Mouse (Mus musculus) hindbrain, embryonic 14.5 days (tissue): ENCODE measurements at regions not wholly inside any gene's neighbourhood (a gene's known extent, or its start where the extent isn't known, plus 50 kb on each side); places are given as distances from the start of the nearest gene placed in this dataset.
"Not testable (repeated sequence)": the region's sequence is repeated elsewhere in the genome, so short reads cannot be mapped to it uniquely, and the experiment has no call there.

Source experiments
- ATAC-seq: fragments of 200-750 bp; cut with Nextera tagmentation; 2 replicates; pipeline ENCODE4 v1.8.0; 2017; ENCODE audit warnings: moderate number of reproducible peaks, mild to moderate bottlenecking, moderate TSS enrichment, moderate library complexity; ENCODE audit not compliant: low FRiP score
- DNase-seq: peaks from one replicate; pipeline ENCODE4 v3.0.0-alpha.2; 2015; ENCODE audit warnings: low spot score
- H3K27ac ChIP-seq: fragments of 300-500 bp; sonication (generic); 2 replicates; pipeline ENCODE4 v1.5.1; 2014; ENCODE audit warnings: mild to moderate bottlenecking, moderate library complexity
- H3K27me3 ChIP-seq: fragments of 300-500 bp; sonication (generic); 2 replicates; pipeline ENCODE4 v1.6.1; 2014; ENCODE audit warnings: mild to moderate bottlenecking, low read length, mixed read lengths; ENCODE audit not compliant: control insufficient read depth, insufficient read depth
- H3K36me3 ChIP-seq: fragments of 300-500 bp; sonication (generic); replicated peaks from 2 replicates; pipeline ENCODE4 v1.6.1; 2014; ENCODE audit not compliant: control insufficient read depth, insufficient read depth
- H3K4me1 ChIP-seq: fragments of 300-500 bp; sonication (generic); replicated peaks from 2 replicates; pipeline ENCODE4 v1.6.1; 2014; ENCODE audit warnings: antibody characterized with exemption, low read length, mixed read lengths; ENCODE audit not compliant: control insufficient read depth, insufficient read depth
- H3K4me2 ChIP-seq: fragments of 300-500 bp; sonication (generic); replicated peaks from 2 replicates; pipeline ENCODE4 v1.6.1; 2014; ENCODE audit warnings: mild to moderate bottlenecking, moderate library complexity
- H3K4me3 ChIP-seq: fragments of 300-500 bp; sonication (generic); replicated peaks from 2 replicates; pipeline ENCODE4 v1.5.1; 2014; ENCODE audit warnings: mild to moderate bottlenecking, low read length
- H3K9ac ChIP-seq: fragments of 300-500 bp; sonication (generic); 2 replicates; pipeline ENCODE4 v1.6.1; 2014
- H3K9me3 ChIP-seq: fragments of 300-500 bp; sonication (generic); 2 replicates; pipeline ENCODE4 v1.6.1; 2016; ENCODE audit warnings: low read length; ENCODE audit not compliant: control insufficient read depth
- WGBS: fragments of 180-500 bp; shearing (Covaris S2); extraction: QIAGEN DNeasy Blood & Tissue Kit; methylation state at CpG from one replicate; pipeline ENCODE4 v1.1.7; 2014; 5-methylcytosine and 5-hydroxymethylcytosine counted together

- Histone ChIP-seq H3K27ac (no peak overlapping the region), H3K27me3 (no peaks in the 10 kb centered on the region), H3K9me3 (no peaks in the 10 kb centered on the region), H3K9ac (no peak overlapping the region), H3K4me1 (no peaks in the 10 kb centered on the region), H3K4me2 (no peak overlapping the region), H3K36me3 (no peaks in the 10 kb centered on the region), H3K4me3 (no peak overlapping the region)
- DNase-seq: no peak
- 77% methylated on average over 3 of the region's 3 CpGs for WGBS
- no peak for ATAC-seq
Measured at GRCm38 (mm10) chr17:26335551-26335950, 79.1 kb upstream of the Neurl1b start.

- Histone ChIP-seq H3K9me3 (no peaks in the 10 kb centered on the region), H3K4me1 (no peaks in the 10 kb centered on the region), H3K9ac (no peak overlapping the region), H3K4me2 (no peak overlapping the region), H3K27me3 (no peaks in the 10 kb centered on the region), H3K27ac (no peak overlapping the region), H3K4me3 (no peak overlapping the region), H3K36me3 (no peaks in the 10 kb centered on the region)
- WGBS: 87% methylated on average over 1 of the region's 1 CpGs
- DNase-seq: no peak
- no peak for ATAC-seq
Measured at GRCm38 (mm10) chr17:26336011-26336410, 78.6 kb upstream of the Neurl1b start.

DNA sequence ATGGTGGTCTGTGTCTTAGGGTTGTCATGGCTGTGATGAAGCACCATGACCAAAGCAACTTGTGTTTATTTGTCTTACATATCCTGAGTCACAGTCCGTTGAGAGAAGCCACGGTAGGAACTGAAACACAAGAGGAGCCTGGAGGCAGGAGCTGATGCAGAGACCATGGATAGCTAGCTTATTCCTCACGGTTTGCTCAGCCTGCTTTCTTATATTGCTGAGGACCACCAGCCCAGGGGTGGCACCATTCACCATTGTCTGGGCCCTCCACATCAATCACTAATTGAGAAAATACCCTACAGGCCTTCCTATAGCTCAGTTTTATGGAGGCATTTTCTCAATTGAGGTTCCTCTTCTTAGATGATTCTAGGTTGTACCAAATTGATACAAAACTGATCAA lies 77.5 kb upstream of the Neurl1b start:
- Histone ChIP-seq H3K27me3 (no peaks in the 10 kb centered on the region), H3K4me1 (no peaks in the 10 kb centered on the region), H3K4me2 (no peak overlapping the region), H3K9me3 (no peaks in the 10 kb centered on the region), H3K9ac (no peak overlapping the region), H3K4me3 (no peak overlapping the region), H3K27ac (no peak overlapping the region), H3K36me3 (no peaks in the 10 kb centered on the region)
- ATAC-seq: no peak
- DNase-seq: no peak
- WGBS: 76% methylated on average over 3 of the region's 3 CpGs

DNA sequence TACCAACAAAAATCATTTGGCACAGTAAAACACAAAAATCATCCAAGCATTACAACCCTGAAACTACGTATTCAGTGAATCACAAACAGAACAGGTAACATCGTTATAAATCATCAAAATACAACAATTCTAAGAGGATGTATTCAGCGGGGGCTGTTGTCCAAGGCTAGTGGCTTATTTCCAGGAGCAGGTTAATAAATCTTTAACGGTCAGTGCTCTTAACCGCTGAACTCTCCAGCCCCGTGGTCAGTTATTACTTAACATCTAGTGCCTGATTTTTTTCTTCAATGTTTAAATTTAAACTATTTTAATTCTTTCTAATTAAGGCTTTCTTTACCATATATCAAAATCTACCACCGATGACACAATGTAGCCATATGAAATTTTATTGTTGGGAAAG lies 69.2 kb upstream of the Neurl1b start:
- H3K4me1 ChIP-seq, H3K27me3 ChIP-seq, H3K27ac ChIP-seq, DNase-seq, H3K9me3 ChIP-seq, H3K36me3 ChIP-seq, H3K9ac ChIP-seq, ATAC-seq, H3K4me3 ChIP-seq, H3K4me2 ChIP-seq: not testable (repeated sequence)
- WGBS: 90% methylated on average over 7 of the region's 7 CpGs

GRCm38 (mm10) chr17:26348116-26348515 lies 66.5 kb upstream of the Neurl1b start:
- DNase-seq (no peak), ATAC-seq (no peak)
- Histone ChIP-seq H3K4me3 (no peak overlapping the region), H3K4me1 (no peaks in the 10 kb centered on the region), H3K9me3 (no peaks in the 10 kb centered on the region), H3K27ac (no peak overlapping the region), H3K36me3 (no peaks in the 10 kb centered on the region), H3K4me2 (no peak overlapping the region), H3K9ac (no peak overlapping the region), H3K27me3 (no peaks in the 10 kb centered on the region)
- WGBS: 94% methylated on average over 5 of the region's 5 CpGs

DNA sequence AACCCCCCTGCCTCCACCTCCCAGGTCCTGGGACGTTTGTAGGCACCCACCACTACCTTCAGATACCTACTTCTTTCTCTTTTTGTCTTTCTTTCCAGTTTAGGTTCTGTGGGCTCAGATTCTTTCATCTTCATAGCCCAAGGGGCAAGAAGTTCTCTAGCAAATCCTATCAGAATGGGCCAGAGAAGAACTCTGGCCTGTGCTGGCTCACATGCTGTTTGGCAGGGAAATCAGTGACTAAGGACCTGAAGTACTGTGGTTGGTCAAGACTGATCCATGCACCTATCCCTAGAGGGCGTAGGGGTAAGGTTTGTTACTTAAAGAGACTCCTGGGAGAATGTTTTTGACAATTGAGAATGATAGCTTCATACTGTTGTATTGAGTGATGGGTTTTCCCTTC lies 64.9 kb upstream of the Neurl1b start:
- H3K9ac ChIP-seq: no peak overlapping the region
- no peaks in the 10 kb centered on the region for H3K36me3 ChIP-seq
- H3K4me2 ChIP-seq: no peak overlapping the region
- no peak overlapping the region for H3K4me3 ChIP-seq
- WGBS: 61% methylated on average over 2 of the region's 2 CpGs
- DNase-seq (no peak), ATAC-seq (no peak)
- no peaks in the 10 kb centered on the region for H3K4me1 ChIP-seq
- no peaks in the 10 kb centered on the region for H3K27me3 ChIP-seq
- no peaks in the 10 kb centered on the region for H3K9me3 ChIP-seq
- H3K27ac ChIP-seq: no peak overlapping the region

GRCm38 (mm10) chr17:26350216-26350615 lies 64.4 kb upstream of the Neurl1b start:
- Histone ChIP-seq H3K27ac (no peak overlapping the region), H3K4me2 (no peak overlapping the region), H3K9ac (no peak overlapping the region), H3K27me3 (no peaks in the 10 kb centered on the region), H3K36me3 (no peaks in the 10 kb centered on the region), H3K4me3 (no peak overlapping the region), H3K9me3 (no peaks in the 10 kb centered on the region), H3K4me1 (no peaks in the 10 kb centered on the region)
- DNase-seq (no peak), ATAC-seq (no peak)
- 80% methylated on average over 5 of the region's 5 CpGs for WGBS

DNA sequence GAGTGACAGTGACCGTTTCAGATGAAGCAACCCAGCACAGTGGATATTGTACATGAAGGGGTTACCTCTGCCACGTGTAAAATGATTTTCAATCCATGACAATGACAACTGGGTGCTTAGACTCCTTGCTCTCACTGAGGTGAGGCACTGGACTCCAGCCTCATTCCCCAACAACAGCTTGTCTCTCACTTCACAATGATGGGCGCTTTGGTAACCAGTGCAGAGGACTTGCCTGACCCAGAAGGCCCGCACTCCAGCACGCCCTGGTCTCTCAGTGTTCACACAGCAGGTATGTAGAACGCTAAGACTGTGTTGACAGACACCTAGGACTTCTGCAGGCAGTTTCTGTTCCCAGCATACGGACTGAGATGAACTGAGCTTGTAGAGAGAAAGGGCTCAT lies 62.6 kb upstream of the Neurl1b start:
- no peaks in the 10 kb centered on the region for H3K27me3 ChIP-seq
- no peaks in the 10 kb centered on the region for H3K4me1 ChIP-seq
- no peak for DNase-seq
- no peak overlapping the region for H3K4me3 ChIP-seq
- H3K4me2 ChIP-seq: no peak overlapping the region
- 85% methylated on average over 7 of the region's 7 CpGs for WGBS
- no peak overlapping the region for H3K27ac ChIP-seq
- no peak overlapping the region for H3K9ac ChIP-seq
- no peak for ATAC-seq
- no peaks in the 10 kb centered on the region for H3K9me3 ChIP-seq
- H3K36me3 ChIP-seq: no peaks in the 10 kb centered on the region

GRCm38 (mm10) chr17:26352712-26353111 lies 61.9 kb upstream of the Neurl1b start:
- Histone ChIP-seq H3K27ac (no peak overlapping the region), H3K4me3 (no peak overlapping the region), H3K4me2 (no peak overlapping the region), H3K4me1 (no peaks in the 10 kb centered on the region), H3K9me3 (no peaks in the 10 kb centered on the region), H3K9ac (no peak overlapping the region), H3K36me3 (no peaks in the 10 kb centered on the region), H3K27me3 (no peaks in the 10 kb centered on the region)
- DNase-seq (no peak), ATAC-seq (no peak)
- 73% methylated on average over 4 of the region's 4 CpGs for WGBS

DNA sequence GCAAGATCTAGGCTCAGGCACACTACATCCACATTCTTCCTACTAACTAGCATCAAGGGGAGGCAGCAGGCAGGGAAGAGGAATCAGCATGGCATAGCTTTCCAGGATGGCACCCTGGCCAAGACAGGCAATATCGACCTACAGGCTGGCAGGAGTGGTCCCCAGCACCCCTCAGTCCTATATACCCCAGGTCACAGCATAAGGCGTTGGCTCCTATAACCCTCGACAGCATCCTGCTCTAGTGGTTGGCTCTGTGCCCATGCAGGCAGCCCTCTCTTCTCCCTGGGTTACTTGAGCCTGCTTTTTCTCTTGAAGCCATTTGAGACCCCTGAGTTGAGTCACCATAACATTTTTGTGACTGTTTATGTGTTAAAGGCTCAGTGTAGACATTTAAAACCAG lies 60.2 kb upstream of the Neurl1b start:
- Histone ChIP-seq H3K9ac (no peak overlapping the region), H3K4me2 (no peak overlapping the region), H3K9me3 (no peaks in the 10 kb centered on the region), H3K27ac (no peak overlapping the region), H3K27me3 (no peaks in the 10 kb centered on the region), H3K4me1 (no peaks in the 10 kb centered on the region), H3K36me3 (no peaks in the 10 kb centered on the region), H3K4me3 (no peak overlapping the region)
- WGBS: 61% methylated on average over 3 of the region's 3 CpGs
- ATAC-seq (no peak), DNase-seq (no peak)
